Mouse (Mus musculus) ES-E14 (cell line): Measurements from ENCODE around the gene Sh3glb1. TPM values are rescaled to one million over a fixed set of nuclear protein-coding genes. Genes with fewer than 3 reads are reported as not detected.

ENCODE experiments used
- DNase-seq: peaks from one replicate; pipeline ENCODE4 v3.0.0-alpha.2; 2013; ENCODE audit warnings: low read depth, low spot score
- H3K27ac ChIP-seq: 2 replicates; pipeline ENCODE4 v1.5.1; 2012; ENCODE audit warnings: low read depth, mild to moderate bottlenecking, low read length, moderate library complexity, mixed read lengths; ENCODE audit not compliant: poor library complexity, insufficient read depth, severe bottlenecking
- H3K36me3 ChIP-seq: 2 replicates; pipeline ENCODE4 v1.6.1; 2012; ENCODE audit warnings: mild to moderate bottlenecking, low read length, moderate library complexity, mixed read lengths; ENCODE audit not compliant: control insufficient read depth, poor library complexity, insufficient read depth, severe bottlenecking
- H3K4me1 ChIP-seq, 2 experiments: fragments of 150-350 bp in 1 of 2; sonication (generic) in 1 of 2; 2 replicates each; pipeline ENCODE4 v1.6.1; 2012; ENCODE audit warnings: low read length in 2 of 2, mild to moderate bottlenecking in 1 of 2, mixed read lengths in 1 of 2; ENCODE audit not compliant: control insufficient read depth in 2 of 2, insufficient read depth in 2 of 2, poor library complexity in 1 of 2
- H3K4me3 ChIP-seq, 2 experiments: fragments of 150-350 bp in 1 of 2; sonication (generic) in 1 of 2; 2 replicates each; pipeline ENCODE4 v1.5.1; 2012; ENCODE audit warnings: low read length in 2 of 2, low read depth in 1 of 2, mild to moderate bottlenecking in 1 of 2, mixed read lengths in 1 of 2; ENCODE audit not compliant: insufficient read depth in 1 of 2, poor library complexity in 1 of 2, severe bottlenecking in 1 of 2
- H3K9ac ChIP-seq: 2 replicates; pipeline ENCODE4 v1.6.1; 2012; ENCODE audit warnings: low read depth, mild to moderate bottlenecking, low read length, mixed read lengths; ENCODE audit not compliant: poor library complexity, insufficient read depth, severe bottlenecking
- H3K9me3 ChIP-seq: fragments of 150-350 bp; sonication (generic); 2 replicates; pipeline ENCODE4 v1.6.1; 2012; ENCODE audit warnings: low read depth, mild to moderate bottlenecking, low read length; ENCODE audit not compliant: control insufficient read depth, insufficient read depth
- CHD2 ChIP-seq: IDR thresholded peaks from 2 replicates; pipeline ENCODE4 v1.6.1; 2014; ENCODE audit warnings: mild to moderate bottlenecking, low read depth, low read length, inconsistent platforms
- HCFC1 ChIP-seq: IDR thresholded peaks from 2 replicates; pipeline ENCODE4 v1.6.1; 2012; ENCODE audit warnings: low read length, inconsistent platforms, borderline replicate concordance; ENCODE audit not compliant: insufficient read depth
- MAFK ChIP-seq: IDR thresholded peaks from 2 replicates; pipeline ENCODE4 v1.6.1; 2014; ENCODE audit warnings: mild to moderate bottlenecking, low read depth, low read length, inconsistent platforms; ENCODE audit not compliant: insufficient read depth
- ZC3H11A ChIP-seq: IDR thresholded peaks from 2 replicates; pipeline ENCODE4 v1.6.1; 2012; ENCODE audit warnings: low read depth, mild to moderate bottlenecking, inconsistent platforms, low read length, borderline replicate concordance
- ZNF384 ChIP-seq: IDR thresholded peaks from 2 replicates; pipeline ENCODE4 v1.6.1; 2012; ENCODE audit warnings: low read depth, low read length, inconsistent platforms
- in situ Hi-C, 2 experiments: fragments of 600-800 bp; cut with MboI; formaldehyde crosslinking; loops; one replicate each; pipeline ENCODE4 v1.15.1; 2025; ENCODE audit warnings: low sequenced_read_pairs in 2 of 2, inconsistent platforms in 1 of 2; ENCODE audit not compliant: unreplicated experiment in 2 of 2
- total RNA-seq: library from RNA; depleted of rRNA; stranded (reverse); fragments of 300-350 nt; gene quantifications from 2 replicates; pipeline ENCODE4 v1.2.3, GENCODE M21; 2012

Sh3glb1 gene
- total RNA-seq, 1 experiment = 36.2 TPM

GRCm38 (mm10) chr3:144711607-144712206 lies 8.4 kb downstream of the Sh3glb1 start:
- H3K9ac ChIP-seq = no peak overlapping the region
- TF ChIP-seq CHD2 (no peak), HCFC1 (no peak), ZC3H11A (no peak), MAFK (no peak), ZNF384 (no peak)
- H3K4me1 ChIP-seq = 0 out of 4 replicates have a peak, but pooled peaks cover 0 to 2% of the 10 kb centered on the region in 2 experiments
- DNase-seq = no peak
- H3K9me3 ChIP-seq = no peaks in the 10 kb centered on the region
- H3K27ac ChIP-seq = no peak overlapping the region
- peaks cover 6% of the 10 kb centered on the region for H3K36me3 ChIP-seq
- in situ Hi-C loops = no loop called here
- H3K4me3 ChIP-seq = no peak overlapping the region

GRCm38 (mm10) chr3:144708612-144709011 lies 11.5 kb downstream of the Sh3glb1 start:
- Histone ChIP-seq H3K4me1 (no peaks in the 10 kb centered on the region), H3K36me3 (peaks cover 6% of the 10 kb centered on the region), H3K9me3 (no peaks in the 10 kb centered on the region), H3K4me3 (no peak overlapping the region), H3K27ac (no peak overlapping the region), H3K9ac (no peak overlapping the region)
- in situ Hi-C loops = no loop called here
- DNase-seq = no peak
- TF ChIP-seq HCFC1 (no peak), ZNF384 (no peak), CHD2 (no peak), MAFK (no peak), ZC3H11A (no peak)

- in situ Hi-C loops = no loop called here
- peaks cover 5% of the 10 kb centered on the region for H3K36me3 ChIP-seq
- DNase-seq = no peak
These were observed 16.2 kb downstream of the Sh3glb1 start for GRCm38 (mm10) chr3:144703959-144704358.

GRCm38 (mm10) chr3:144698790-144699433 lies 21.2 kb downstream of the Sh3glb1 start:
- no peak for DNase-seq
- peaks cover 9% of the 10 kb centered on the region for H3K36me3 ChIP-seq
- in situ Hi-C loops = no loop called here
- no peaks in the 10 kb centered on the region for H3K9me3 ChIP-seq
- no peak overlapping the region for H3K4me3 ChIP-seq
- no peak overlapping the region for H3K9ac ChIP-seq
- H3K27ac ChIP-seq = no peak overlapping the region
- H3K4me1 ChIP-seq = no peaks in the 10 kb centered on the region
- TF ChIP-seq MAFK (no peak), ZNF384 (no peak), HCFC1 (no peak), CHD2 (no peak)

More at GRCm38 (mm10) chr3:144703959-144704358, 16.2 kb downstream of the Sh3glb1 start:
- no peaks in the 10 kb centered on the region for H3K4me1 ChIP-seq
- TF ChIP-seq MAFK (no peak), ZNF384 (no peak), CHD2 (no peak), ZC3H11A (no peak), HCFC1 (no peak)
- no peaks in the 10 kb centered on the region for H3K9me3 ChIP-seq
- no peak overlapping the region for H3K4me3 ChIP-seq
- no peak overlapping the region for H3K9ac ChIP-seq
- no peak overlapping the region for H3K27ac ChIP-seq

GRCm38 (mm10) chr3:144697942-144698341 lies 22.2 kb downstream of the Sh3glb1 start:
- H3K9ac ChIP-seq = no peak overlapping the region
- H3K9me3 ChIP-seq = no peaks in the 10 kb centered on the region
- TF ChIP-seq ZNF384 (no peak), CHD2 (no peak), HCFC1 (no peak), ZC3H11A (no peak), MAFK (no peak)
- no peak for DNase-seq
- in situ Hi-C loops = no loop called here
- no peak overlapping the region for H3K27ac ChIP-seq
- no peak overlapping the region for H3K4me3 ChIP-seq
- peaks cover 9% of the 10 kb centered on the region for H3K36me3 ChIP-seq
- no peaks in the 10 kb centered on the region for H3K4me1 ChIP-seq
